In the genomic region with DNA sequence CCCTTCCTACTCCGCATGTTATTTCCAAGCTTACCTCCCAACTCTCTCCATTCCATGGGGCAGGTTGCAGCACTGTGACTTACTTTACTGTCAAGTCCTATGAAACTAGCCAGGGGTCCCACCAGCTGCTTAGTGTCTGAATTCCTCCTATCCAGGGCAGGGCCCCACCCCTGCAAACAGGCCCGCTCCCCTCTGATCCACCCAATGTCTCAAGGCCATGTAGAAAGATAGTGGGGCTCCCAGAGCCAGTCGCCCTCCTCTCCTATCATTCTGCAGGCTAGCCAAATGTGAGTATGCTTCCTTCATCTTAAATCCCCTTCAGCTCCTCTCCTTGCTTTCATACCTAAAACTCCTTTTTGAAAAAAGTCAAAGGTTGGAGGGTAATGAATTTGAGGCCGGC, we compare ENCODE assay signal across 28 mouse cellular contexts.
"Had no signal": no experiment of that assay in that cellular context is flagged by ENCODE, and none has a peak within 500 bp of the region (broad histone marks: within the 10 kb centered on the region; RNA-seq: fewer than 3 reads in every experiment).

No protein-coding gene starts in this region.

- H3K9me3 ChIP-seq: limb, embryonic 10.5 days; limb, embryonic 12.5 days; limb, embryonic 13.5 days; limb, embryonic 15.5 days; liver, embryonic 15.5 days; lung, embryonic 15.5 days; megakaryocyte, embryonic 14.5 days; midbrain, embryonic 10.5 days; midbrain, embryonic 12.5 days; midbrain, embryonic 13.5 days; midbrain, embryonic 15.5 days; neural tube, embryonic 12.5 days had no signal

- H3K4me2 ChIP-seq: limb, embryonic 12.5 days; limb, embryonic 13.5 days; limb, embryonic 15.5 days; liver, embryonic 15.5 days; lung, embryonic 14.5 days; lung, embryonic 15.5 days; midbrain, embryonic 11.5 days; midbrain, embryonic 12.5 days; midbrain, embryonic 13.5 days; midbrain, embryonic 15.5 days; neural tube, embryonic 12.5 days had no signal

- DNase-seq: left cerebral cortex, postnatal 4 days; lung, adult 18-20 months; lung, adult 2 months; lung, embryonic 14.5 days; lung, postnatal 10 days; lung, postnatal 14 days; lung, postnatal 36 days; lung, postnatal 4 days; midbrain, embryonic 14.5 days had no signal

- H3K27ac ChIP-seq: left cerebral cortex, adult 2 months; limb, embryonic 10.5 days; limb, embryonic 12.5 days; limb, embryonic 13.5 days; limb, embryonic 15.5 days; liver, embryonic 14.5 days; liver, embryonic 15.5 days; lung, embryonic 15.5 days; macrophage; midbrain, embryonic 10.5 days; midbrain, embryonic 12.5 days; midbrain, embryonic 13.5 days; midbrain, embryonic 15.5 days; neural tube, embryonic 12.5 days had no signal

- H3K27me3 ChIP-seq: limb, embryonic 12.5 days; limb, embryonic 13.5 days; limb, embryonic 15.5 days; liver, embryonic 15.5 days; lung, embryonic 15.5 days; megakaryocyte, embryonic 14.5 days; midbrain, embryonic 12.5 days; midbrain, embryonic 13.5 days; midbrain, embryonic 15.5 days; neural tube, embryonic 12.5 days had no signal

- H3K4me1 ChIP-seq: limb, embryonic 10.5 days; limb, embryonic 12.5 days; limb, embryonic 13.5 days; limb, embryonic 15.5 days; lung, embryonic 15.5 days; midbrain, embryonic 10.5 days; midbrain, embryonic 12.5 days; midbrain, embryonic 13.5 days; midbrain, embryonic 15.5 days; neural tube, embryonic 12.5 days had no signal

- H3K9ac ChIP-seq: limb, embryonic 12.5 days; limb, embryonic 13.5 days; limb, embryonic 15.5 days; liver, embryonic 14.5 days; liver, embryonic 15.5 days; lung, embryonic 14.5 days; lung, embryonic 15.5 days; midbrain, embryonic 12.5 days; midbrain, embryonic 13.5 days; midbrain, embryonic 15.5 days; neural tube, embryonic 12.5 days had no signal

- H3K4me3 ChIP-seq: left cerebral cortex, adult 2 months; limb, embryonic 10.5 days; limb, embryonic 12.5 days; limb, embryonic 13.5 days; limb, embryonic 15.5 days; liver, embryonic 15.5 days; lung, embryonic 15.5 days; megakaryocyte, embryonic 14.5 days; midbrain, embryonic 10.5 days; midbrain, embryonic 12.5 days; midbrain, embryonic 13.5 days; midbrain, embryonic 15.5 days; myocyte; neural tube, embryonic 12.5 days had no signal

- ATAC-seq: lung, postnatal 0 days; midbrain, embryonic 13.5 days; midbrain, embryonic 15.5 days; midbrain, embryonic 16.5 days had no signal
